Mouse (Mus musculus): Measurements from ENCODE around the gene Ptgs2. TPM values are rescaled to one million over a fixed set of nuclear protein-coding genes. Genes with fewer than 3 reads are reported as not detected.

The Ptgs2 gene
- polyA plus RNA-seq, 1 experiment from 2014 or later = 0.16 TPM

Small RNA genes within 50 kb of the gene (microRNA-seq; reads per million reads assigned to microRNA genes)
- gene Gm44329 = not detected

Other genes starting within 250 kb of the Ptgs2 start
- gene Pla2g4a, start 138.7 kb upstream of the Ptgs2 start, polyA plus RNA-seq (2016; fragmentation: Nextera tagmentation; extraction: Ambion mirVana) = 14.3 and 16.0 TPM in 2 replicates
- gene Pdc, start 219.4 kb downstream of the Ptgs2 start, polyA plus RNA-seq (2016; fragmentation: Nextera tagmentation; extraction: Ambion mirVana) = not detected in 2 replicates